Mouse (Mus musculus) forebrain, postnatal 0 days (tissue): Measurements from ENCODE around the gene Gm10198. TPM values are rescaled to one million over a fixed set of nuclear protein-coding genes. Genes with fewer than 3 reads are reported as not detected.

Experiments
- ATAC-seq: fragments of 200-750 bp; cut with Nextera tagmentation; 2 replicates; pipeline ENCODE4 v1.8.0; 2017; ENCODE audit warnings: mild to moderate bottlenecking, moderate library complexity
- DNase-seq: peaks from one replicate; pipeline ENCODE4 v3.0.0-alpha.2; 2015
- H3K27ac ChIP-seq: fragments of 300-500 bp; sonication (generic); 2 replicates; pipeline ENCODE4 v1.5.1; 2014; ENCODE audit warnings: low read depth, mild to moderate bottlenecking, antibody characterized with exemption, low read length, moderate library complexity, mixed read lengths
- H3K27me3 ChIP-seq: fragments of 300-500 bp; sonication (generic); 2 replicates; pipeline ENCODE4 v1.6.1; 2014; ENCODE audit warnings: mild to moderate bottlenecking, low read length, mixed read lengths; ENCODE audit not compliant: insufficient read depth
- H3K36me3 ChIP-seq: fragments of 300-500 bp; sonication (generic); 2 replicates; pipeline ENCODE4 v1.6.1; 2014; ENCODE audit warnings: mild to moderate bottlenecking, moderate library complexity; ENCODE audit not compliant: insufficient read depth
- H3K4me1 ChIP-seq: fragments of 300-500 bp; sonication (generic); 2 replicates; pipeline ENCODE4 v1.6.1; 2014; ENCODE audit warnings: antibody characterized with exemption; ENCODE audit not compliant: insufficient read depth
- H3K4me2 ChIP-seq: fragments of 300-500 bp; sonication (generic); 2 replicates; pipeline ENCODE4 v1.6.1; 2014; ENCODE audit warnings: low read depth, mild to moderate bottlenecking, moderate library complexity
- H3K4me3 ChIP-seq: fragments of 300-500 bp; sonication (generic); 2 replicates; pipeline ENCODE4 v1.5.1; 2014; ENCODE audit warnings: low read depth, low read length, mixed read lengths
- H3K9ac ChIP-seq: fragments of 300-500 bp; sonication (generic); 2 replicates; pipeline ENCODE4 v1.6.1; 2014; ENCODE audit warnings: mild to moderate bottlenecking
- H3K9me3 ChIP-seq: fragments of 300-500 bp; sonication (generic); 2 replicates; pipeline ENCODE4 v1.6.1; 2016; ENCODE audit warnings: low read length
- CTCF ChIP-seq: sonication (generic); IDR thresholded peaks from 2 replicates; pipeline ENCODE4 v1.5.1; 2016; ENCODE audit warnings: antibody characterized with exemption, control low read depth, low read depth
- WGBS: fragments of 180-500 bp; shearing (Covaris S2); extraction: QIAGEN DNeasy Blood & Tissue Kit; methylation state at CpG from one replicate; pipeline ENCODE4 v1.1.7; 2014; 5-methylcytosine and 5-hydroxymethylcytosine counted together
- polyA plus RNA-seq: library from polyadenylated mRNA; unstranded; fragments of >200 nt; fragmentation: Nextera tagmentation; extraction: Ambion mirVana; gene quantifications from 2 replicates; pipeline ENCODE4 v1.2.1, GENCODE M21; 2015
- total RNA-seq: library from RNA; depleted of rRNA; stranded (reverse); fragments of >200 nt; gene quantifications from 2 replicates; pipeline ENCODE4 v1.2.3, GENCODE M21; 2014; rRNA removed

Gene Gm10198
- total and polyA plus RNA-seq, 2 experiments from 2014 or later = not detected

DNA sequence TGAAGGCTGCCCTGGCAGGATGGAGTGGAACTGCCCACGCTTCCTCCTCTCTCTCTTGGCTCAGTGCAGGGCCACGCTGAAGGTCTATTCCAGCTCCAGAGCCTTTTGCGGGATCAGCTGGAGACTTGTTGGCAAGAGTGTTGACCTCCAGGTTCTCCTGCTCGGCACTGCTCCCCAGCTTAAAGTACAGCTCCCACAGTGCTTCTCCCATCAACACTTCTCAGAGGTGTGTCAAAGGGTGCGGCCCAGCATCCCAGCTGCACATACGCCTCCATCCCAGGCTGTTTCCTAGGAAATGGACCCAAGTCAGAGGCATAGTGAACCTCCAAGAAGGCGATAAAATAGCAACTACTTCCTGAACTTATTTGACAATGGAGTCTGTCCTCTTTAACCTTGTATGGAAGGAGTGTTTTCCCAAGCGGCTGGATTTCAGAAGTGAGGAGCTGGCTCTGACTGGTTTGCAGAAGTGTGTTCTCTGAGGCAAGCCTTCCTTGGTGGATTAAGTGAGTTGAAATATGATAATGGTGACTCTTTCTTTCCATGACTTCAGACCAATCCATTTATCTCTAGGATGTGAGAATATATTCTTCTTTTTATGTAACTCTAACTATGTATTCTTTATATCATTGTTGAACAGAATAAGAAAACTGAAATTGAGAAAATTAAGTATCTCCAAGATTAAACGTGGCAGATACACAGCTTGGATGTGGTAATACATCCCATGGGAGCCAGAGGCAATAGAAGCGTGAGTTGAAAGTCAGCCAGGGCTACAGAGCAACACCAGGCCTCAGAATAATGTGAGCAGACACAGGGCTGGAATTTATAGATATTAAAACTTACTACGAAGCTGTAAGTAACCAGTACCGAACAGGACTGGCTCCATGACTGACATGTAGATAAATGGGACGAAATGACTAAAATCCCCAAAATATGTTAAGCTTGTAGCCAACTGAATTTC is 23.9 kb downstream of the Gm10198 start:
- Histone ChIP-seq H3K9me3 (no peaks in the 10 kb centered on the region), H3K4me3 (no peak overlapping the region), H3K9ac (no peak overlapping the region), H3K27ac (no peak overlapping the region), H3K36me3 (no peaks in the 10 kb centered on the region), H3K27me3 (no peaks in the 10 kb centered on the region), H3K4me1 (no peaks in the 10 kb centered on the region), H3K4me2 (no peak overlapping the region)
- no peak for ATAC-seq
- TF ChIP-seq CTCF = no peak
- no peak for DNase-seq
- WGBS = 87% methylated on average over 13 of the region's 13 CpGs

DNA sequence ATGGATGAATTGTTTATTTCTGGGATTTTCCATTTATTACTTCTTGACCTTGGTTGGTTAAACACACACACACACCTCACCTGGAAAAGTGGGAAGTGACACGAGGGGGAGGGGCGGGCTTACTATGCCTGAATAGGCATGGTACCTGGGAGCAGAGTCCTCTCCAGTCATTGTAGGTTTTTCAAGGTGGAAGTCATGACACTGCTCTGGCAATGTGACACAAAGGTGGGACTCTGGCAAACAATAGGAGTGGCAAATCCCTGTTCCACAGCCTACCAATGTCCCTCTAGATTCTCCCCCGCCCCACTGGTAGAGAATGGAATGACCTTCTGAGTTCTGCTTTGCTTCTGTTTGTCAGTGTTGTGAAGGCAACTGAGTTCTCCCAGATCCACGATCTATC is 27.8 kb downstream of the Gm10198 start:
- H3K4me1 ChIP-seq = no peaks in the 10 kb centered on the region
- ATAC-seq (no peak), DNase-seq (no peak)
- no peak overlapping the region for H3K4me2 ChIP-seq
- no peaks in the 10 kb centered on the region for H3K27me3 ChIP-seq
- H3K27ac ChIP-seq = no peak overlapping the region
- 91% methylated on average over 4 of the region's 4 CpGs for WGBS
- H3K36me3 ChIP-seq = no peaks in the 10 kb centered on the region
- H3K9ac ChIP-seq = no peak overlapping the region
- H3K9me3 ChIP-seq = no peaks in the 10 kb centered on the region
- TF ChIP-seq CTCF = no peak
- H3K4me3 ChIP-seq = no peak overlapping the region

DNA sequence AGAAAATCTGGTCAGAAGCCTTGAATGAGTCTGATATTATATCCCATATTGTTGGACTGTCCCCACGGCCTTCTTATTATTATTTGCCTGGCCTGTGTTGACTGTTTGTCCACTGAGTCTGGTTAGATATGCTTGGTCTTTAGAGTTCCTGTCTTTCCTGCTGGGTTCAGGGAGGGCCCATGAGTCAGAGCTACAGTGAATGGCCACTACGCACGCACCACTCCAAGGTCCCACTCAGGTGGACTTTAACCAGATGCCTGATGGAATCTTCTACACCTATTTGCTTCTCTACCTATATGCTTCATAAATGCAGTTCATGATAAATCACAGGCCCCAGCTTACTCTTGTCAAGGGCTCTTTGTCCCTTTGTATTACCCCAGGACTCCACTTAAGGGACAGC is 29.8 kb downstream of the Gm10198 start:
- TF ChIP-seq CTCF = no peak
- H3K27ac ChIP-seq = no peak overlapping the region
- no peak overlapping the region for H3K4me2 ChIP-seq
- H3K9ac ChIP-seq = no peak overlapping the region
- H3K27me3 ChIP-seq = no peaks in the 10 kb centered on the region
- H3K9me3 ChIP-seq = no peaks in the 10 kb centered on the region
- no peak overlapping the region for H3K4me3 ChIP-seq
- ATAC-seq (no peak), DNase-seq (no peak)
- H3K4me1 ChIP-seq = no peaks in the 10 kb centered on the region
- 92% methylated on average over 3 of the region's 3 CpGs for WGBS
- H3K36me3 ChIP-seq = no peaks in the 10 kb centered on the region

DNA sequence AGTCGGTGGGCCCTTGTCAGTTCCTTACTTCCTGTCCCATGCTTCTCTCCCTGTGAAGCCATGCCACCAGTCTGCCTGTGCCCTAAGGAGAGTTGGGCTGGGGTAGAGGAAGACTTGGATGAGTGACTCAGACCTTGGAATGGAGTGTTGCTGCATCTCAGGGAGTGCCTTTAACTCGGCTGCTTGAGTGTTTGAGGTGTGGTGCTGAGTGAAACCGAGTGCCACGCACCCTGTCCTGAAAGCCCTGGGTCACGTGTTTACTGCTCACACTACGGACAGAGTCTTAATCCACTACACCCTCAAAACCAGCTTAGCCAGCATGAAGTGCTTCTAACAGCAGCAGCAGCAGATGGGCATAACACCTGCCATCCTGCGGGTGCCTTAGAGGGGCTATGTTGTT is 30.5 kb downstream of the Gm10198 start:
- H3K9ac ChIP-seq = no peak overlapping the region
- H3K9me3 ChIP-seq = no peaks in the 10 kb centered on the region
- DNase-seq (no peak), ATAC-seq (no peak)
- WGBS = 89% methylated on average over 7 of the region's 7 CpGs
- H3K36me3 ChIP-seq = no peaks in the 10 kb centered on the region
- TF ChIP-seq CTCF = no peak
- no peaks in the 10 kb centered on the region for H3K27me3 ChIP-seq
- H3K4me2 ChIP-seq = no peak overlapping the region
- H3K27ac ChIP-seq = no peak overlapping the region
- no peak overlapping the region for H3K4me3 ChIP-seq
- no peaks in the 10 kb centered on the region for H3K4me1 ChIP-seq

DNA sequence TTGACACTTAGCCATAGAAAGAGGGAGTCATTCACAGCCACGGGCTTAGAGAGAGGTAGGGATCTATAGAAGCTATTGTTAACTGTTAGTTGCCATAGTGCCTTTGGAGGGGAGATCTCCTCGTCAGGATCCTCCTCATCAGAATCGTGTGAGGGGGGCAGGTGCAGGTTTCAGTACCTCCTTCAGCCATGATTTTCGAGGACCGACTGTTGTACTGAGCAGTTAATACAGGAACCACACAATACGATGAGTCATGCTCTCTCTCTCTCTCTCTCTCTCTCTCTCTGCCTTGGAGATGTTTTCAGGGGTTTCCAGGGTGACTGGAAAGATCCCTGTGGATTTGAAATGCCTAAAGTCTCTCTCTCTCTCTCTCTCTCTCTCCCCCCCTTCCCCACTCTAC is 31.5 kb downstream of the Gm10198 start:
- no peaks in the 10 kb centered on the region for H3K4me1 ChIP-seq
- no peaks in the 10 kb centered on the region for H3K36me3 ChIP-seq
- no peak overlapping the region for H3K27ac ChIP-seq
- ATAC-seq (no peak; the same call in 1 of the 2 replicates), DNase-seq (no peak)
- WGBS = 57% methylated on average over 6 of the region's 6 CpGs
- no peak overlapping the region for H3K4me2 ChIP-seq
- no peak overlapping the region for H3K4me3 ChIP-seq
- no peak for TF ChIP-seq CTCF
- H3K27me3 ChIP-seq = no peaks in the 10 kb centered on the region
- no peak overlapping the region for H3K9ac ChIP-seq
- no peaks in the 10 kb centered on the region for H3K9me3 ChIP-seq

DNA sequence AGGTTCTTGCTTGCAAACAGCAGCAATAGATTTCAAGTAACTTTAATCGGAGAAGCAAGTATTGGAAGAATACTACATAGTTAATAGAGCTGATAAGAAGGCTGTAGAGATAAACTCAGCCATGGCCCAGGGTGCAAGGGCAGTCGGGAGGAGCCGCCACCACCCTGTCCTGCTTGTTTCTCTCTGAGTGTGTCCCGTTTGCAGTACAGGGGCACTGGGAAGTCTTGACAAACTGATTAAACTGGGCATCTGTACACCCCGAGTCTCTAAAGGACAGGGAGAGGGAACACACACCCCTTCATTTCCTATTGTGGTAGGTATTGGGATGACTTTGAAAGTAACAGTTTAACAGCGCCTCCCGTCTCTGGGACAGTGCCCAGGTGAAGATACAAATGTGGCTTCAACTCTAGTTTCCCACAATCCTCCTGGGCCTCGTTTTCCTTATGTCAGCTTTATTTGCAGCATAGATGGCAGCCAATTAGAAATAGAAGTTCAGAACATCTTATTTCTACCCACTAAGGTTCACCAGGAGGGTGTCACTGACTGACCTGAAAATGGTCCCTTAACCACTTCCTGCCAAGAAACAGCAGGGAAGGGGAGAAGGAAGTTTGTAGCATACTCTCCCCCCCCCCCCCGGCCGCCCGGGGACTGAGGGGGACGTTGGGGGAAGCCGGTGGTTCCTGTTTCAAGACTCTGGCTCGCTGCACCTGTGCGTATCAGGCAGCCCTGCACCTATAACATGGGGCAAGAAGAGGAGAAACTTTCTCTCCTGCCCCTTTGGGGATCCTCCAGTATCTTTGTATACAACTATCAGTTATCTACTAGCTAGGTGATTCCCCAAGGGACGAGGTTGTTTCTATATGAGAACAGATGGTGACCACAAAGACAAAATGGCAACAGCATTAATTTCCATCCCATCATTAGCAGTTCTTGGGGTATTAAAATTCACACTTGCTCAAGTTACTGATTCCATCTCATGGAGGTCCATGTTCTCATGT is 41.9 kb downstream of the Gm10198 start:
- no peaks in the 10 kb centered on the region for H3K4me1 ChIP-seq
- ATAC-seq (no peak), DNase-seq (no peak)
- no peak for TF ChIP-seq CTCF
- no peak overlapping the region for H3K9ac ChIP-seq
- no peaks in the 10 kb centered on the region for H3K36me3 ChIP-seq
- no peak overlapping the region for H3K4me3 ChIP-seq
- H3K27me3 ChIP-seq = no peaks in the 10 kb centered on the region
- WGBS = 84% methylated on average over 14 of the region's 16 CpGs
- H3K27ac ChIP-seq = no peak overlapping the region
- H3K4me2 ChIP-seq = no peak overlapping the region
- no peaks in the 10 kb centered on the region for H3K9me3 ChIP-seq

DNA sequence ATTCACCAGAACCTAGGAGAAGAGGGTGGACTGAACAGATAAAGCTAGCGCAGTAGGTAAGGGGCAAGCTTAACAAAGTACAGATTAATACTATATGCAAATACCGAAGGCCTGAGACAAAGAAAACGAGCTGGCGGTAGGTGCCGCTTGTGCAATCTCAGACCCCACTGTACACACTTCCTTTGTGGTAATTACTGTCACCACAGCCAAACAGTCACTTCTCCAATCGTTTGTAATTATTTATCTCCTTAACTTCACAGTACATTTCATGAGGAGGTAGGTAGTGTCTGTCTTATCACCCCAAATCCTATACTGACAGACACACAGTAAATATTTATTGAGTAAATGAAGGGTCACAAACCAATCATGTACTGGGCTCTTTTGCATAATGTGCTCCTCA is 47.7 kb downstream of the Gm10198 start:
- no peak overlapping the region for H3K4me2 ChIP-seq
- no peaks in the 10 kb centered on the region for H3K4me1 ChIP-seq
- no peaks in the 10 kb centered on the region for H3K27me3 ChIP-seq
- no peak overlapping the region for H3K27ac ChIP-seq
- no peaks in the 10 kb centered on the region for H3K9me3 ChIP-seq
- ATAC-seq = no peak
- no peak overlapping the region for H3K4me3 ChIP-seq
- H3K9ac ChIP-seq = no peak overlapping the region
- no peak for DNase-seq
- no peaks in the 10 kb centered on the region for H3K36me3 ChIP-seq
- 82% methylated on average over 6 of the region's 6 CpGs for WGBS
- TF ChIP-seq CTCF = no peak

Other genes with a start within 250 kb of the Gm10198 start
- gene Gpbp1, start 102.7 kb upstream of the Gm10198 start, total RNA-seq = 90.6 and 94.8 TPM in 2 replicates
- gene Gpbp1, start 102.7 kb upstream of the Gm10198 start, polyA plus RNA-seq = 82.0 and 85.6 TPM in 2 replicates
- gene Gm49496, start 42.8 kb upstream of the Gm10198 start, total RNA-seq = not detected in 2 replicates
- gene Gm49496, start 42.8 kb upstream of the Gm10198 start, polyA plus RNA-seq = not detected in 2 replicates
- gene Mier3, start 88.2 kb downstream of the Gm10198 start, total RNA-seq = 26.9 and 41.3 TPM in 2 replicates
- 11.0 and 15.0 TPM in 2 replicates for gene Mier3, start 88.2 kb downstream of the Gm10198 start, polyA plus RNA-seq
- gene Map3k1, start 216.2 kb downstream of the Gm10198 start, total RNA-seq = 14.3 and 18.9 TPM in 2 replicates
- 4.0 and 7.0 TPM in 2 replicates for gene Map3k1, start 216.2 kb downstream of the Gm10198 start, polyA plus RNA-seq